Mouse (Mus musculus): ENCODE results near the gene Tex19.2. TPM values are rescaled to one million over a fixed set of nuclear protein-coding genes. Genes with fewer than 3 reads are reported as not detected.
"Not testable (repeated sequence)": the region's sequence is repeated elsewhere in the genome, so short reads cannot be mapped to it uniquely, and the experiment has no call there.

The Tex19.2 gene
- polyA plus RNA-seq, 1 experiment from 2014 or later, result not detected

DNA sequence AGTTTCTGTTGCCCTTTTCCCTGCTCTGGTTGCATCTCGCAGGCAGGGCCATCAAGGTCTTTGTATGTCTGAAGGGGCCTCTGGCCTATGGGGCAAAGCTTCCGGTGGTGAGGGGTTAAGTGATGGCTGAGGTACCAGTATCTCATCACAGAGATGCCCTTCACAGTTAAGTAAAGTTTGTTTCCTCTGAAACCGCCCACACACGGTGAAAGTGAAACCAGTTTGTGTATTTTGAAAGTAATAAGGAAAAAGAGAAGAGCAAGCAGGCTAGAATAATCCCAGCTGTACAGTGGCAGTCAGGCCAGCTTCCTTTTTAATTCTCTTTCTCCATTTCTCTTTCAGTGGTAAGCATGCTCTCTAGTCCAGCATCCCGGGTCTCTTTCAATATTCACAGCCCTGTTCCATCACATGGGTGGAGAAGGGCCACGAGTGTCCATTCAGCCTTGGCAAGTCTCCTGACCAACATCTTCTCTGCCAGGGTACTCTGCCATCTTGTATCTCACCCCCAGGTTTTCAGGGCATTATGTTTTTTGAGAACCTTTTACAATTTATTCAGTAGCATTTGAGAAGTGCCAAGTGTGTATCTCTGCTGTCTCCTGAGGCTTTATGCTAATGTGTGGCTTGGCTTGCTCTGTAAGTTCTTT is 35.5 kb downstream of the Tex19.2 start:
- Histone ChIP-seq H3K4me1 (no peaks in the 10 kb centered on the region), H3K9ac (no peak overlapping the region), H3K36me3 (ENCODE audit: poor library complexity, severe bottlenecking) (no peaks in the 10 kb centered on the region), H3K9me3 (replicated peaks) (no peaks in the 10 kb centered on the region), H3K4me2 (no peak overlapping the region), H3K27me3 (no peaks in the 10 kb centered on the region), H3K4me3 (no peak overlapping the region), H3K27ac (no peak overlapping the region)
- ATAC-seq, result no peak
- 82% methylated on average over 6 of the region's 6 CpGs for WGBS

DNA sequence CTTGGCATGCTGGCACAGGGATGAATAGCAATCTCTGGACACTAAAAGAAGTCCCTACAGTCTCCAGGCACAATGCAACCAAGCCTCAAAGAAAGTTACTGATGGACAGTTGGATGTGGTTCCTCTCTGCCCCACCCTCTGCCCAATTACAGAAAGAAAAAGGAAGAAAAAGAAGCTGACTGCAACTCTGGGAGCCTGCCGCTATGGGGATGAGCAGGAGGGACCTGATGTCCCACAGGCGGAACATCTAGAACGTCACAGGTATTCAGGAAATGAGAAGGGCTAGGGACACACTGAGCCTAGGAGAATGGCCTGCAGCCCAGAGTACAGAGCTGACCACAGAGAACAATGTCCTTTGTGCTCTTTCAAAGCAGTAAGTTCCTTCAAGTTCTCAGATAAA is 36.2 kb downstream of the Tex19.2 start:
- H3K9ac ChIP-seq, result no peak overlapping the region
- H3K27me3 ChIP-seq, result no peaks in the 10 kb centered on the region
- H3K9me3 ChIP-seq (replicated peaks), result no peaks in the 10 kb centered on the region
- no peak overlapping the region for H3K4me3 ChIP-seq
- H3K36me3 ChIP-seq (ENCODE audit: poor library complexity, severe bottlenecking), result no peaks in the 10 kb centered on the region
- H3K4me2 ChIP-seq, result no peak overlapping the region
- H3K4me1 ChIP-seq, result no peaks in the 10 kb centered on the region
- no peak for ATAC-seq
- H3K27ac ChIP-seq, result no peak overlapping the region
- WGBS, result 88% methylated on average over 3 of the region's 3 CpGs

DNA sequence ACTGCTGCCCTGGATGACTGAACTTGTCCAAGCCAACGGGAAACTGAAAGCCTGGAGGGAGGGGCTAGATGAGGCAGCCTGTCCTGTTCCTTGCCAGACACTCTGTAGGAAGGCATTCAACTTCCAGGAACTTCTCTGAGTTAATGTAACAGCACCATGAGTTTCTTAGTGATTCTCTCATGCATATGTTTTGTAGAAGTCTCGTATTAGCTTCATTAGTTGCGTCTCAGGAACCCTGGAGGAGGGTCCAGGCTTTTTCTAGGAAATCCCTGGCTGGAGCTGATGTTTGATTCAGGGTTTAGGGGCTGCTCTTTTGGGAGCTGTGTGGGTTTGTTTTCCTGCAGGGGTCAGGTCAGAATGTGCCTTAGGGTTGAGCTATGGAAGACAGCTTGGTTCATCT is 37.4 kb downstream of the Tex19.2 start, which contains the start of gene Sectm1a:
Gene Sectm1a, minus strand, starts transcription at position 101 of the 400 bp plus-strand sequence.
- H3K4me1 ChIP-seq, result no peaks in the 10 kb centered on the region
- H3K4me3 ChIP-seq, result no peak within 1 kb of the TSS
- H3K27ac ChIP-seq, result no peak within 1 kb of the TSS
- H3K9ac ChIP-seq, result no peak within 1 kb of the TSS
- no peaks in the 10 kb centered on the region for H3K27me3 ChIP-seq
- ATAC-seq, result no peak
- no peaks in the 10 kb centered on the region for H3K36me3 ChIP-seq (ENCODE audit: poor library complexity, severe bottlenecking)
- 76% methylated on average over 3 of the region's 3 CpGs for WGBS
- no peak within 1 kb of the TSS for H3K4me2 ChIP-seq
- H3K9me3 ChIP-seq (replicated peaks), result no peaks in the 10 kb centered on the region

DNA sequence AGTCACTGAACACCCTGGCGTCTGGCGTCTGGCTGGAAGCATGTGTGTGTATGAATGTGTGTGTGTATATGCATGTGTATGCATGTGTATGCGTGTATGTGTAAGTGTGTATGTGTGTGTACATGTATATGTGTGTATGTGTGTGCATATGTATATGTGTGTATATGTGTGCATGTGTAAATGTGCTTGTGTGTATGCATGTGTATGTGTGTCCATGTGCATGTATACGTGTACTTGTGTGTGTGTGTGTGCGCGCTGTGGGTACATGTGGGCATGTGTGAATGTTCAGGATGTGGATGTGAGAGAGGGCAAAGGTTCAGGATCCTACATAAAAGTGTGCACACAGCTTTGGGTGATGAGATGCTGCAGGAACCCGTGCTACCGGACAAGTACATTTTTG is 38.1 kb downstream of the Tex19.2 start:
- no peak for ATAC-seq
- Histone ChIP-seq H3K9ac (no peak overlapping the region), H3K27ac (no peak overlapping the region), H3K27me3 (no peaks in the 10 kb centered on the region), H3K4me1 (no peaks in the 10 kb centered on the region), H3K4me3 (no peak overlapping the region), H3K36me3 (ENCODE audit: poor library complexity, severe bottlenecking) (no peaks in the 10 kb centered on the region), H3K4me2 (no peak overlapping the region), H3K9me3 (replicated peaks) (no peaks in the 10 kb centered on the region)
- WGBS, result 94% methylated on average over 8 of the region's 8 CpGs

DNA sequence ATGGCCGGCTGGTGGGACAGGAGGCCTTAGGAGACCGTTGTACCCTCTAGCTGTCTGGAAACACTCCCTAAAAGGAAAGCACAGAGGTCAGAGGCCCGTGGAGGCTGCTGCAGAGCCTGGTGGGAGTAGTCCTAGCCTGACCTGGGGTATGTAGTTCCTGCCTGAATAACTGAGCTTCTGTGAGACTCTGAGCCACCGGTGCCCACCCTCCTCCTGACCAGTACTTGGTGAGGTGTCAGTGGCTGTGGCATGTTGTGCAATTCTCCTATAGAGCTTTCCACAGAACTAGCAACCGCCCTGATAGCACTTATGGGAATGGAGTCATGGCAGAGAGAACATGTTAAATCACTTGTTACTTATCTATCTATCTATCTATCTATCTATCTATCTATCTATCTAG is 42.8 kb downstream of the Tex19.2 start:
- 81% methylated on average over 5 of the region's 5 CpGs for WGBS
- no peak overlapping the region for H3K9ac ChIP-seq
- no peak for ATAC-seq
- no peak overlapping the region for H3K4me3 ChIP-seq
- no peaks in the 10 kb centered on the region for H3K9me3 ChIP-seq (replicated peaks)
- no peaks in the 10 kb centered on the region for H3K36me3 ChIP-seq (ENCODE audit: poor library complexity, severe bottlenecking)
- H3K4me2 ChIP-seq, result no peak overlapping the region
- H3K27ac ChIP-seq, result no peak overlapping the region
- no peaks in the 10 kb centered on the region for H3K4me1 ChIP-seq
- H3K27me3 ChIP-seq, result no peaks in the 10 kb centered on the region

DNA sequence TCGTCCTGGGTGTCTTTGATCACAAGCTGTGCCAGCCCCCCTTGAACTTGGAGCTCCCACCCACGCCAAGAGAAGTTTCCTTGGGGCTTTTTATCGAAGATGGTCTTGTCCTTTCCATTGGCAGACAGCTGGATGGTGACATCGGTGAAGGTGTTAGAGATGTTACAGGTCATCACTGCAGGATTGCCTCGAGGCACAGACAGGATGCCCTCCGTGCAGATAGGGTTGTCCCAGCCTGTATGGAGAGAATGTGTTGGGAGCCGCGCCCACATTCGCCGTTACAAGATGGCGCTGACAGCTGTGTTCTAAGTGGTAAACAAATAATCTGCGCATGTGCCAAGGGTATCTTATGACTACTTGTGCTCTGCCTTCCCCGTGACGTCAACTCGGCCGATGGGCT is 48.8 kb downstream of the Tex19.2 start:
- not testable (repeated sequence) for H3K4me1 ChIP-seq; H3K9ac ChIP-seq; H3K4me3 ChIP-seq; H3K27ac ChIP-seq; H3K36me3 ChIP-seq (ENCODE audit: poor library complexity, severe bottlenecking); H3K4me2 ChIP-seq; ATAC-seq; H3K9me3 ChIP-seq (replicated peaks); H3K27me3 ChIP-seq
- 94% methylated on average over 12 of the region's 16 CpGs for WGBS

DNA sequence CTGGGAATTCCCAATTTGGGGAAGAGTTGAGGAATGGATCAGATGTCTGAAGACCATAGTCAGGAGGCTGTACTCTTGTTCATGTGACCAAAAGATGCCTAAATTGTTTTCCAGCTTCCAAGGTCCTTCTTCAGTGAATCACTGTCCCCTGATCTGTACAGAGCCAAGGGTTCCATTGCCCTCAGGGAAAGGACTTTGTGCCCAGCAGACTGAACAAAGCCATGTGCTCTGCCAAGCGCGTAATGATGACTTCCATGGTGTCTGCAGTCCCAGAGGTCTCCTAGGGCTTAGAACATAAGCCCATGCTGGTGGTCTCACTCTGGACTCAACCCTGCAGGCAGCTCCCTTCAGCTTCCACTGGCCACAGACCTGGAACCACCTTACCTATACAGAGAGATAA is 50.6 kb downstream of the Tex19.2 start:
- no peak overlapping the region for H3K4me2 ChIP-seq
- no peak overlapping the region for H3K4me3 ChIP-seq
- no peaks in the 10 kb centered on the region for H3K36me3 ChIP-seq (ENCODE audit: poor library complexity, severe bottlenecking)
- H3K4me1 ChIP-seq, result no peaks in the 10 kb centered on the region
- no peaks in the 10 kb centered on the region for H3K27me3 ChIP-seq
- WGBS, result 93% methylated on average over 2 of the region's 2 CpGs
- H3K27ac ChIP-seq, result no peak overlapping the region
- H3K9ac ChIP-seq, result no peak overlapping the region
- ATAC-seq, result no peak
- H3K9me3 ChIP-seq (replicated peaks), result no peaks in the 10 kb centered on the region

Other genes starting within 250 kb of the Tex19.2 start
- 5.6 and 6.9 TPM in 2 replicates for gene Ccdc57, start 185.8 kb downstream of the Tex19.2 start, polyA plus RNA-seq (2015; fragmentation: Nextera tagmentation; extraction: Ambion mirVana)
- gene Slc16a3, start 170.2 kb downstream of the Tex19.2 start, polyA plus RNA-seq (2015; fragmentation: Nextera tagmentation; extraction: Ambion mirVana), result 15.7 and 18.7 TPM in 2 replicates
- 122 and 139 TPM in 2 replicates for gene Csnk1d, start 127.3 kb downstream of the Tex19.2 start, polyA plus RNA-seq (2015; fragmentation: Nextera tagmentation; extraction: Ambion mirVana)
- not detected in 2 replicates for gene Cd7, start 79.3 kb downstream of the Tex19.2 start, polyA plus RNA-seq (2015; fragmentation: Nextera tagmentation; extraction: Ambion mirVana)
- not detected in 2 replicates for gene Sectm1b, start 55.1 kb downstream of the Tex19.2 start, polyA plus RNA-seq (2015; fragmentation: Nextera tagmentation; extraction: Ambion mirVana)
- gene Sectm1a, start 37.5 kb downstream of the Tex19.2 start, polyA plus RNA-seq (2015; fragmentation: Nextera tagmentation; extraction: Ambion mirVana), result not detected in 2 replicates
- gene Tex19.1, start 27.5 kb upstream of the Tex19.2 start, polyA plus RNA-seq (2015; fragmentation: Nextera tagmentation; extraction: Ambion mirVana), result not detected in 2 replicates
- 0.09 TPM in 1 of 2 replicates, not detected in the other for gene Uts2r, start 41.6 kb upstream of the Tex19.2 start, polyA plus RNA-seq (2015; fragmentation: Nextera tagmentation; extraction: Ambion mirVana)
- gene Hexdc, start 85.8 kb upstream of the Tex19.2 start, polyA plus RNA-seq (2015; fragmentation: Nextera tagmentation; extraction: Ambion mirVana), result 11.4 and 12.0 TPM in 2 replicates
- gene Ogfod3, start 86.0 kb upstream of the Tex19.2 start, polyA plus RNA-seq (2015; fragmentation: Nextera tagmentation; extraction: Ambion mirVana), result 16.8 and 17.2 TPM in 2 replicates
- 37.0 and 41.2 TPM in 2 replicates for gene Cybc1, start 110.6 kb upstream of the Tex19.2 start, polyA plus RNA-seq (2015; fragmentation: Nextera tagmentation; extraction: Ambion mirVana)
- 74.0 and 78.9 TPM in 2 replicates for gene Narf, start 118.6 kb upstream of the Tex19.2 start, polyA plus RNA-seq (2015; fragmentation: Nextera tagmentation; extraction: Ambion mirVana)
- gene Foxk2, start 141.3 kb upstream of the Tex19.2 start, polyA plus RNA-seq (2015; fragmentation: Nextera tagmentation; extraction: Ambion mirVana), result 13.4 and 14.2 TPM in 2 replicates
- 82.1 and 90.2 TPM in 2 replicates for gene Wdr45b, start 235.8 kb upstream of the Tex19.2 start, polyA plus RNA-seq (2015; fragmentation: Nextera tagmentation; extraction: Ambion mirVana)